Mouse (Mus musculus) forebrain, embryonic 15.5 days (tissue): ENCODE data around the gene Arg1. TPM values are rescaled to one million over a fixed set of nuclear protein-coding genes. Genes with fewer than 3 reads are reported as not detected.
A peak's percentile ranks its signal among the peaks of the same experiment; 100 is the strongest.

Source experiments
- ATAC-seq: fragments of 200-750 bp; cut with Nextera tagmentation; replicated peaks from 2 replicates; pipeline ENCODE4 v1.8.0; 2017; ENCODE audit warnings: mild to moderate bottlenecking, moderate TSS enrichment, moderate library complexity
- H3K27ac ChIP-seq: fragments of 300-500 bp; sonication (generic); replicated peaks from 2 replicates; pipeline ENCODE4 v1.5.1; 2015; ENCODE audit warnings: mild to moderate bottlenecking, inconsistent platforms
- H3K27me3 ChIP-seq: fragments of 300-500 bp; sonication (generic); 2 replicates; pipeline ENCODE4 v1.6.1; 2015; ENCODE audit warnings: inconsistent platforms
- H3K36me3 ChIP-seq: fragments of 300-500 bp; sonication (generic); 2 replicates; pipeline ENCODE4 v1.6.1; 2015; ENCODE audit warnings: mild to moderate bottlenecking, inconsistent platforms
- H3K4me1 ChIP-seq: fragments of 300-500 bp; sonication (generic); 2 replicates; pipeline ENCODE4 v1.6.1; 2015; ENCODE audit warnings: inconsistent platforms
- H3K4me2 ChIP-seq: fragments of 300-500 bp; sonication (generic); replicated peaks from 2 replicates; pipeline ENCODE4 v1.6.1; 2015; ENCODE audit warnings: mild to moderate bottlenecking, inconsistent platforms
- H3K4me3 ChIP-seq: fragments of 300-500 bp; sonication (generic); 2 replicates; pipeline ENCODE4 v1.5.1; 2015; ENCODE audit warnings: mild to moderate bottlenecking, inconsistent platforms
- H3K9ac ChIP-seq: fragments of 300-500 bp; sonication (generic); replicated peaks from 2 replicates; pipeline ENCODE4 v1.6.1; 2015; ENCODE audit warnings: mild to moderate bottlenecking, inconsistent platforms
- H3K9me3 ChIP-seq: fragments of 300-500 bp; sonication (generic); 2 replicates; pipeline ENCODE4 v1.6.1; 2016; ENCODE audit warnings: inconsistent platforms
- WGBS: fragments of 180-500 bp; shearing (Covaris S2); methylation state at CpG from one replicate; pipeline ENCODE4 v1.1.7; 2015; ENCODE audit warnings: mixed read lengths; 5-methylcytosine and 5-hydroxymethylcytosine counted together
- polyA plus RNA-seq: library from polyadenylated mRNA; unstranded; fragments of >200 nt; fragmentation: Nextera tagmentation; extraction: Ambion mirVana; gene quantifications from 2 replicates; pipeline ENCODE4 v1.2.1, GENCODE M21; 2015

Arg1 gene
- polyA plus RNA-seq, result 0.65 and 0.66 TPM in 2 replicates

DNA sequence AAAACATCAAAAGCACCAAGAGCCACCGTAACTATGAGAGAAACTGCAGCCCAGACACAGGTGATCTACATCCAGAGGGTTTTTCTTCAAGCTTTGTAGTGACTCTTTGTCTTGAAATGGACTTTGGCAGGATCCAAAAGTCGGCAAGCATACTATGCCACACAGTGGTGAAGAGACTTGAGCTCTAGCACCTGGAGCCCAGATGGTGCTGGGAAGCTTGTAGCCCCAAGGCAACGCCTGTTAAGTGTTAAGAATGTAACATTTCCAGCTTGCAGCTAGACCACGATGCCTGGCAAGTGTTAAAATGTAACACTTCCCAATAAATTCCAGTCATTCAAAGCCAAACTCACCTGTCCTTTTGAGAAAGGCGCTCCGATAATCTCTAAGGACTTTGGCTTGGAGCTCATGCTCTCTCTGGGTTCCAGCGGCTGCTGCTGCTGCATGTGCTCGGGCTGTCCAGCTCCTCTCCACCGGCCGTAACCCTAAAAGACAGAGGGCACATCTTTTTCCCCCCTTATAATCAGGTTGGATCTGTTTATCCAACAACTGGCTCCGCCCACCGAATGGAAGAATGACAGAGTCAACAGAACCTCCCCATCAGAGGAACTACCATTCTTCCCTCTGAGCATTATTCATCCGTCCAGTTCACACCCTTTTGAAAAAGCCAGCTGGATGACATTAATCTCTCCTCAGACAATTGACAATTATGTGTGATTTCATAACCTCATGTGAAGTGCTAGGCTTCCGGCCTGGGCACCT is at the start of gene Arg1:
Arg1 (minus strand) TSS at position 523 of the 759 bp plus-strand sequence.
- Histone ChIP-seq H3K9ac (no peak within 1 kb of the TSS), H3K27ac (no peak within 1 kb of the TSS), H3K4me2 (no peak within 1 kb of the TSS), H3K4me1 (no peaks in the 10 kb centered on the region), H3K27me3 (no peaks in the 10 kb centered on the region), H3K9me3 (no peaks in the 10 kb centered on the region), H3K4me3 (no peak within 1 kb of the TSS), H3K36me3 (no peaks in the 10 kb centered on the region)
- ATAC-seq, result no peak
- 66% methylated on average over 14 of the region's 14 CpGs for WGBS

DNA sequence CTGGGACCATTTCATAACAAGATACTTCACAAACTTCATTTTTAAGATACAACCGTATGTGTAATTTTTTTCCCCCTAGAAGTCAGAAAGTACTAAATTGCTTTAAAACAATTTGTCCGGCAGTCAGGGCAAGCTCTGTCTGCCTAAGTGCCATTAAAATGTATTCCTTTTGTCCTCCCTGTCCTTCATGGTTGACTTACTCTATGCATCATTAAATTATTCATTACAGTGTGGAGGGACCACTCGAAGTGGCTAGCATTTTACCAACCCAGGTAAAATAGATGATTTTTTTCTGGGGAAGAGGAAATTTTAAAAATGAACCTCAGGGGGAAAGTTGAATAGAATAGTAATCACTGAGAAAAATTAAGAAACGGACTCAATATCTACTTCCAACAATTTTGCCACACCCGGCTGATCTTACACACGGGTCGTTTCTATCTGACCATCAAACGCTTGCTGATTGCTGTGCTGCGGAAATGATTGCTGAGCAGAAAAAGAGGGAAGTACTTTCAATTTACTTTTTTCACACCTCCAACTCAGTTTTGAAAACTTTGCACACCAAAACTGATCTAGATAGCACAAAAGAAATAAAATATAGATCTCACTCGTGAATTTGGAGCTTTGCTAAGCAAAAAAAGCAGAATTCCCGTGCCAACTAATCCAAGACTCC is 46.7 kb upstream of the Arg1 start:
- no peak for ATAC-seq
- H3K27me3 ChIP-seq, result no peaks in the 10 kb centered on the region
- no peak overlapping the region for H3K27ac ChIP-seq
- no peaks in the 10 kb centered on the region for H3K4me1 ChIP-seq
- H3K9me3 ChIP-seq, result no peaks in the 10 kb centered on the region
- H3K36me3 ChIP-seq, result no peaks in the 10 kb centered on the region
- H3K4me3 ChIP-seq, result no peak overlapping the region
- no peak overlapping the region for H3K4me2 ChIP-seq
- H3K9ac ChIP-seq, result no peak overlapping the region
- 79% methylated on average over 11 of the region's 11 CpGs for WGBS

DNA sequence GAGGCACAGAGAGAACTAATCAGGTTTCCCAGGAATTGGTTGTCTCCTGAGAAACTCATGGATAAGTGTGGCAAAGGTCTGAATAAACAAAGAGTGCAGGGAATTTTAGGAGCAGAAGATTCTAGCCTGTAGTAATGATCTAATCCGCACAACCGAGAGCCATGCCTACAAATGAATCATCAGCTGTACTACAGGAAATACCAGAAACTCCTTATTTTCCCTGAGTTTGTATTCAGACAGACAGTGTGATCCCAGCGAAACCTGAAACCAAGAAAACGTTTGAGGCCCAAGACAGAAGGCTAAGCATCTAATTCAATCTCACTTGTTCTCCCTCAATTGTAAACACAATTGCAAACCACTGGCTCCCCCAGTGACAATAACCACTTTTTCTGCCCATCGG is 46.1 kb upstream of the Arg1 start:
- H3K27me3 ChIP-seq, result no peaks in the 10 kb centered on the region
- ATAC-seq, result no peak
- 67% methylated on average over 5 of the region's 5 CpGs for WGBS

DNA sequence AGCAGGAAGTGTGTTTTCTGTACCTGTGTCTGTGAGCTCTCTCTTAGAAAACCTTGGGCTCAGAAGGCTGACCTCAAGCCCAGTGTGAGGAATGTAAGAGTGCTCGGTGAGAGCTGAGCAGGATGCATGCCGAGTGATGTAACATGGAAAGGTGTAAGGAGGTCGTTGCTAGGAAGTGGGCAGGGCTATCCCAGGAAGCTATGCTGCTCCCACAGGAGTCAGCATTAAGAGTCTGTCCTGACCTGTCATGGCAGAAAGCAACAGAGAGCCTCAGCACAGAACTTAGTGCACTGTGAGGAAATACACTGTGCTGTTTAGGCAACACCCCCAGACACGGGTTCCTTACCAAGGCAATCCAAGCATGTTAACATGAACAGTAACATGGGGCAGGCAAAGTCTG is 45.6 kb upstream of the Arg1 start:
- Histone ChIP-seq H3K27me3 (no peaks in the 10 kb centered on the region), H3K4me2 (no peak overlapping the region), H3K9ac (no peak overlapping the region), H3K4me1 (no peaks in the 10 kb centered on the region), H3K4me3 (no peak overlapping the region), H3K9me3 (no peaks in the 10 kb centered on the region), H3K27ac (no peak overlapping the region), H3K36me3 (no peaks in the 10 kb centered on the region)
- 70% methylated on average over 4 of the region's 4 CpGs for WGBS
- ATAC-seq, result no peak

More for the DNA sequence above, 46.1 kb upstream of the Arg1 start:
- Histone ChIP-seq H3K4me1 (no peaks in the 10 kb centered on the region), H3K27ac (no peak overlapping the region), H3K36me3 (no peaks in the 10 kb centered on the region), H3K4me3 (no peak overlapping the region), H3K4me2 (no peak overlapping the region), H3K9ac (no peak overlapping the region), H3K9me3 (no peaks in the 10 kb centered on the region)

DNA sequence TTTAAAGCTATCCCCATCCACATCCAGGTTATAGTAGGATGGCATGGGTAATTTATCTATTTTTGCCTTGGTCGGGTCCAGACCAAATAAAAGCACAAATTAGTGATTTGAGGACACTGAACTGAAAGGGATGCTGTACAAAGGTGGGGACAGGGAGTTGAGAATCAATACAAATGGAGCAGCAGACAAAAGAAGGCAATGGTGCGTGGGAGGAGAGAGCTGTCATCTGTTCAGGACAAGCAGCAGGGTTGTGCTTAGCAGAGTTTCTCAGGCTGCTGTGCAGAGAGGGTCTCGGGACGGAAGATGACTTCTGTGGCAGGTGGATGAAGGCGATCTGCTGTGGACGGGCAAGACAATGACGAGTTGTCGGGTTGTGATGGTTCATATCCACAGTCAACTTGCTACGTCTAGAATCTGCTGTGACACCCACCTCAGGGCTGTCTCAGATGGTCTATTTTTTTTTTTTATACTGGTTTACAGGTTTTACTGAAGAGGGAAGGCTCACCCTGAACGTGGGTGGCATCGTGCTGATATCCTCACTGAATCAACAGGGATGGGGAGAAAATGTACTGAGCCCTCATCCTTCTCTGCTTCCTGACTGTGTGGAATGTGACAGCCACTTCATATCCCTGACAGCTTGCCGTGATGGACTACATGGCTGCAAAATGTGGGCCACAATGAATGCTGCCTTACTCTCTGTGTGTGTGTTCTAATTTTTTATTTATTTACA is 38.7 kb upstream of the Arg1 start:
- Histone ChIP-seq H3K4me2 (no peak overlapping the region), H3K36me3 (no peaks in the 10 kb centered on the region), H3K4me1 (peaks cover 3% of the 10 kb centered on the region; the same call in 1 of the 2 replicates), H3K27me3 (no peaks in the 10 kb centered on the region), H3K27ac (no peak overlapping the region), H3K4me3 (no peak overlapping the region), H3K9ac (no peak overlapping the region), H3K9me3 (no peaks in the 10 kb centered on the region)
- ATAC-seq, result no peak
- 78% methylated on average over 12 of the region's 12 CpGs for WGBS

DNA sequence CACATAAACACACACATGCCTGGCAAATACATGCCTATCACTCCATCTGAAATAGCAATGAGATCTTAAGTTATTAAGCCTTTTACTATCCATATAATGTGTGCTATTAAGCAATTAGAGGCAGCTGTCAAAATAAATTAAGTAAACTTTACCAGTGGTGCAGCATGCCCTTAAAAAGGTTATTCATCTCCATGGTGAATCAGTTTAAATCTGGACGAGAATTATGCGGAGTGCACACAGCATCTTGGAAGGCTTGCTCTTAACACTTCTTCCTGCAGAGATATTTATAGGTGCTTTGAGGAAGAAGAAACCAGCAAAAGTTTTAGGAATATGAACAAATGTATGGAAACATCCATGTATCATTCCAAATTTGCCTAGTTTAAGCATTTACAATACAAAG is 34.6 kb upstream of the Arg1 start:
- no peaks in the 10 kb centered on the region for H3K9me3 ChIP-seq
- WGBS, result 19% methylated on average over 2 of the region's 2 CpGs
- H3K27me3 ChIP-seq, result no peaks in the 10 kb centered on the region
- no peak overlapping the region for H3K4me3 ChIP-seq
- H3K36me3 ChIP-seq, result no peaks in the 10 kb centered on the region
- peaks cover 11% of the 10 kb centered on the region for H3K4me1 ChIP-seq
- H3K27ac ChIP-seq, result no peak overlapping the region
- H3K4me2 ChIP-seq, result no peak overlapping the region
- H3K9ac ChIP-seq, result no peak overlapping the region
- no peak for ATAC-seq

DNA sequence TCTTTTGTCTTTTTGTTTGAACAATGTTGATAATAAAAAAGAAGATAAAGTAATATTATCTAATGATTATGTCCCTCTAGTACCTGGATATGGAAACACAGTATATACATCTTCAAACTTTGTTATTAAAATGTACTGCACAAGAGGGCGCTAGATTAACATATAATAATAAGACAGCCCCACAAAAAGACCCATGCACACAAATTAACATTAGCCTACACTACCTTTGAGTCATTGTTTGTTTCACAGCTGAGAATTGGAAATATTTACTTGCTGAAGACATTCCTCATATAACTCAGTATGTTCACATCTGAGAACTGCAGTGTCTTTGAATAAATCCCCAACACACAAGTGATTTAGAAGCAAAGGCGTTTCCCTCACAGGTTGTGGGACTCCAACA is 33.8 kb upstream of the Arg1 start:
- 0 out of 2 replicates have a peak, but pooled peaks have one; percentile 47 for ATAC-seq
- 45% methylated on average over 2 of the region's 2 CpGs for WGBS

DNA sequence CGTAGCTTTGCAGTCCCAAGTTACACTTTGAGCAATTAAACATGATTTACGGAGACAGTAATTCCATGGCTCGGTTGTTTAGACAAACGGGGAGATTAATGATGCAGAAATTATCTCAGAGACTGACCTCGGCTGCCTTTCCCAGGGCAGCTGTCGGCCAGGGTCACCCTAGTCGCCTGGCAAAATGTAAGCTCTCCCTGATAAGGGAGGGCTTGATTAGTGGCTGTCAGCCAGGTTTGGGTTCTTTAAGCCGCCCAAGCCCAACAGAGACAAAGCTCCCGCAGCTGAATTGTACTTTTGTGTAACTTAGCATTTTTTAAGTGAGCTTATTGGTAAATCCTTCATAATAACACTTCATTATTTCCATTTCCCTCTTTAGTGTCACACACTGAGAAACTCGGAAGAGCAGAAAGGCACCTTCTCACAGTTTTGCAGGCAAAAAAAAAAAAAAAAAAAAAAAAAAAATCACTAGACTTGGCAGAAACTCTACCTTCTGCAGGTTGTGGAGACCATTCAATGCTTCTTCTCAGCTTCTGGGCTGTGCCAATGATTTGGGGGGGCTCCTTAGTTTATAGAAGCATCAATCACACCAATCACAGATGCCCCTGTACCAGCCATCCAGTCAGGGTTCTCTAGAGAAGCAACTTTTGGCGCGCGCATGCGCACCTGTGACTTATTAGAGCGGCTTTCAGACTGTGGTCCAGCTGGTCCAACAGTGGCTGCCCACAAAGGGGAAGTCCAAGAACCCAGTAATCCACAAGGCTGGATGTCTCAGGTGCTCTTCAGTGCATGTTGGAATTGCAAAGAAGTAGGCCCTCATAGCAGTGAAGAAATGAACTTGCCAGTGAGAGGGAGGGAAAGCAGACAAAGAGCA is 32.0 kb upstream of the Arg1 start:
- Histone ChIP-seq H3K27ac (no peak overlapping the region), H3K9ac (no peak overlapping the region), H3K4me1 (peaks cover 11% of the 10 kb centered on the region), H3K9me3 (no peaks in the 10 kb centered on the region), H3K4me2 (no peak overlapping the region), H3K27me3 (no peaks in the 10 kb centered on the region), H3K36me3 (no peaks in the 10 kb centered on the region), H3K4me3 (no peak overlapping the region)
- WGBS, result 35% methylated on average over 15 of the region's 15 CpGs
- no peak; the same call in 1 of the 2 replicates for ATAC-seq

More for the DNA sequence above, 33.8 kb upstream of the Arg1 start:
- Histone ChIP-seq H3K36me3 (no peaks in the 10 kb centered on the region), H3K27ac (no peak overlapping the region), H3K4me3 (no peak overlapping the region), H3K4me1 (peaks cover 11% of the 10 kb centered on the region), H3K9ac (no peak overlapping the region), H3K27me3 (no peaks in the 10 kb centered on the region), H3K4me2 (no peak overlapping the region), H3K9me3 (no peaks in the 10 kb centered on the region)

DNA sequence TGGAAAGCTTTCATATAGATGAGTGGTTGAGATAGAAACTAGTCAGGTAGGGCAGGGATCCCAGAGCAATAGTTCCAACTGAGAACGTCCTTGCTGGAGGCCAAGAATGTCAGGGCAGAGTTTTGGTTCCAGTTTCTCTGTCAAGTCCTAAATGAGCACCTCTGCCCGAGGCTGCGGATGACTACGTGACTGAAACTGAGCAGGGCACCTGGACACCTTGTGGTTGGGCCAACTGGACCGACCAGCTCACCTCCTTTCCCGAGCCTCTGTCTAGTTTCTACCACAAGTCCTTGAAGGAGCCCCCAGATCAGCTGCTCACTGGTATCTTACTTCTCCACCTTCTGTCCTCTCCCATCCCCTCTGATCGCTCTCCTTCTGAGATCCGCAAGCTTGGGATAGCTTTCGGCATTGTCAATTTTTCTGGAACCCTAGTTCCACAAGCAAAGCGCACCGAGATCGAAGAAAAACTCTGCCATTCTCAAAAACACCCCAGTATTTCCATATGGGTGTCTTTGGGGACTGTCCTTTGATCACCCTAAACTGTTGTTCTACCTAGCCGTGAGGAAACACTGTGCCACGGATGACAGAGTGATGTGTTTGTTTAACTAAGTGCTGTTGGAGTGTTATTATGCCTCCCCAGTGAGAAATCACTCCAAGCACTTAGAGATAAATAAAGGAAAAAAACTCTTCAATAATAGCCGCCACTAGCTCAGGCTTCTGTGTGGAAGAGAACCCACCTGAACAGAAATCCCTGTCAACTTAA is 31.2 kb upstream of the Arg1 start:
- no peak for ATAC-seq
- H3K4me2 ChIP-seq, result no peak overlapping the region
- no peaks in the 10 kb centered on the region for H3K9me3 ChIP-seq
- H3K36me3 ChIP-seq, result no peaks in the 10 kb centered on the region
- no peak overlapping the region for H3K9ac ChIP-seq
- H3K4me1 ChIP-seq, result peaks cover 11% of the 10 kb centered on the region
- no peak overlapping the region for H3K4me3 ChIP-seq
- 81% methylated on average over 15 of the region's 15 CpGs for WGBS
- no peaks in the 10 kb centered on the region for H3K27me3 ChIP-seq
- no peak overlapping the region for H3K27ac ChIP-seq

DNA sequence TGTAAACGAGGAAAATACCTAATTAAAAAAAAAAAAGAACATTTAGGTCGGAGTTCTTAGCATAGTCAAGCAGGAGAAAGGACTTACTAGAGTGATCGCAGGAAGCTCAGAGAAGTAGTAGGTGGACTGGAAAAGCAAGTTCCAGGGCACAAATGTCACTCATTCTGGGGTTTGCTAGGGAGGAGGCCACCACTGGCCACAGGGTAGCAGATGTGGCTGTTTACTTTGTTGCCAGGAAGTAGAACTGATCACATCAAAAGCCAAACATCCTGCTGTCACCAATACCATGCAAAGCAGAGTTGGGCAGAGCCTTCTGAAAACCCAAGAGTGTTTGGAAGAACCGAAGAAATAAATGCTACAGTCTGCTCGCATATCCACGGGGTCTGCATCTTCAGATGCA is 26.6 kb upstream of the Arg1 start:
- no peak overlapping the region for H3K4me2 ChIP-seq
- H3K9me3 ChIP-seq, result no peaks in the 10 kb centered on the region
- no peak for ATAC-seq
- 89% methylated on average over 6 of the region's 6 CpGs for WGBS
- H3K27ac ChIP-seq, result no peak overlapping the region
- peaks cover 1% of the 10 kb centered on the region; the same call in 1 of the 2 replicates for H3K4me1 ChIP-seq
- no peak overlapping the region for H3K9ac ChIP-seq
- no peaks in the 10 kb centered on the region for H3K27me3 ChIP-seq
- no peaks in the 10 kb centered on the region for H3K36me3 ChIP-seq
- H3K4me3 ChIP-seq, result no peak overlapping the region

DNA sequence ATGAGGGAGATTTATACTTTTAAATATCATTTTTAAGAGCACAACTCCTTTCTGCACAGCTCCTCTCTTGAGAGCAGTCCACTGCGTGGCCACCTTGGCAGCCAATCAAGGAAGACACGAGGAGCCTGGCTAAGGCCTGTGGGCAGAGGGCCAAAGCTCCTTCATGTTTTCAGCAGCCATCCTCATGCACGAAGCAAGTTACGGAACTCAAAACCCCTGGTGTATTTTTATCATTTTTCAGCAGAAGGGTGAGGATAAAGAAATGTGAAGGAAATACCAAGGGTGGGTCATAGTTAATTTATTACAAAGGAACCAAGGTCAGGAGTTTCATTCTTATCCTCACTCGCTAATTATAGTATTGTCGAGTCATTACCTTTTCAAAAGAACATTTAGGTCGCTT is 25.3 kb upstream of the Arg1 start:
- no peaks in the 10 kb centered on the region for H3K4me1 ChIP-seq
- WGBS, result 73% methylated on average over 7 of the region's 7 CpGs
- H3K27ac ChIP-seq, result no peak overlapping the region
- H3K36me3 ChIP-seq, result no peaks in the 10 kb centered on the region
- H3K9ac ChIP-seq, result no peak overlapping the region
- H3K4me3 ChIP-seq, result no peak overlapping the region
- H3K27me3 ChIP-seq, result no peaks in the 10 kb centered on the region
- H3K4me2 ChIP-seq, result no peak overlapping the region
- no peak for ATAC-seq
- H3K9me3 ChIP-seq, result no peaks in the 10 kb centered on the region
